Mouse (Mus musculus) E14TG2a.4 (cell line): ENCODE results near the gene 1600012H06Rik.

Source experiments
- CTCF ChIP-seq: conservative IDR thresholded peaks from 2 replicates; pipeline ENCODE4 v1.5.1; 2014; ENCODE audit warnings: low read length
- NANOG ChIP-seq: IDR thresholded peaks from 2 replicates; pipeline ENCODE4 v1.6.1; 2014; ENCODE audit warnings: borderline replicate concordance, low read length, mixed read lengths
- POU5F1 ChIP-seq: IDR thresholded peaks from 2 replicates; pipeline ENCODE4 v1.6.1; 2014; ENCODE audit warnings: low read length, borderline replicate concordance

GRCm38 (mm10) chr17:14910771-14911170, 32.2 kb upstream of the 1600012H06Rik start:
- TF ChIP-seq CTCF (no peak), POU5F1 (no peak), NANOG (no peak)
